Comparison of ENCODE assay signal across 9 mouse cellular contexts in the genomic region with DNA sequence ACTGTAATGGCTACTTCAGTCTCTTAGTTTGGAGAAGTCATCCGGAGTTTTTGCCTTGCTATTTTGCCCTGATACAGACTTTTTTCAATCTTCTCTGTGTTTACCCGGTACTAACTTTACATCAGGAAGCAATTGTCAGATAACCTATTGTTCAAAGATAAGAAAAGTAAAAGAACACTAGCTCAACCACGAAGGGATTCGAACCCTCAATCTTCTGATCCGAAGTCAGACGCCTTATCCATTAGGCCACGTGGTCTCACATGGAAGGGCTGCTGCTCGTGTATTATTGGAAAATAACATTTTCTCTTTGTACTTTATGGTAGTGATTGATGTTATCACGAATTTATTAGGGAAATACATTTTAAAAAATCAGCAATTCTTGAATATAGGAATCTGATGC. TPM values are rescaled to one million over a fixed set of nuclear protein-coding genes. Genes with fewer than 3 reads are reported as not detected.
DNase-seq lines count a peak whose midpoint lies in the region; ATAC-seq and TF ChIP-seq lines count a peak whose summit lies in the region.
"Had no signal": no experiment of that assay in that cellular context is flagged by ENCODE, and none has a peak within 500 bp of the region (broad histone marks: within the 10 kb centered on the region; RNA-seq: fewer than 3 reads in every experiment).

No protein-coding gene starts in this region.

- H3K79me2 ChIP-seq in liver, adult 2 months (ENCODE audit: control insufficient read depth, insufficient read depth, low read length): no peaks in the 10 kb centered on the region

- H3K9me3 ChIP-seq in lung, embryonic 14.5 days (ENCODE audit: low read depth, low read length): no peaks in the 10 kb centered on the region
- no peaks in the 10 kb centered on the region for H3K9me3 ChIP-seq in forebrain, embryonic 13.5 days (replicated peaks)
- H3K9me3 ChIP-seq in intestine, embryonic 14.5 days (ENCODE audit: control insufficient read depth, low read length): no peaks in the 10 kb centered on the region

- H3K36me3 ChIP-seq in lung, embryonic 14.5 days (ENCODE audit: insufficient read depth): no peaks in the 10 kb centered on the region
- H3K36me3 ChIP-seq in forebrain, embryonic 13.5 days (ENCODE audit: poor library complexity, severe bottlenecking): no peaks in the 10 kb centered on the region
- H3K36me3 ChIP-seq in intestine, embryonic 14.5 days (ENCODE audit: control insufficient read depth, insufficient read depth, low read length): no peaks in the 10 kb centered on the region
- H3K36me3 ChIP-seq in liver, adult 2 months (ENCODE audit: control insufficient read depth, insufficient read depth, low read length): no peaks in the 10 kb centered on the region

- H3K4me1 ChIP-seq in lung, embryonic 14.5 days (ENCODE audit: insufficient read depth): peaks cover 22% of the 10 kb centered on the region
- no peaks in the 10 kb centered on the region for H3K4me1 ChIP-seq in lung, adult 2 months (ENCODE audit: control insufficient read depth, insufficient read depth, low read length)
- peaks cover 14% of the 10 kb centered on the region; the same call in 1 of the 2 replicates for H3K4me1 ChIP-seq in forebrain, embryonic 13.5 days
- H3K4me1 ChIP-seq in intestine, embryonic 14.5 days (replicated peaks; ENCODE audit: control insufficient read depth, insufficient read depth, low read length): peaks cover 19% of the 10 kb centered on the region
- H3K4me1 ChIP-seq in liver, adult 2 months (ENCODE audit: control insufficient read depth, insufficient read depth, low read length): no peaks in the 10 kb centered on the region; the same call in 1 of the 2 replicates

- H3K27me3 ChIP-seq in lung, embryonic 14.5 days (ENCODE audit: insufficient read depth, low read length): no peaks in the 10 kb centered on the region
- H3K27me3 ChIP-seq in forebrain, embryonic 13.5 days: no peaks in the 10 kb centered on the region
- H3K27me3 ChIP-seq in intestine, embryonic 14.5 days (replicated peaks; ENCODE audit: control insufficient read depth, insufficient read depth, low read length): no peaks in the 10 kb centered on the region
- H3K27me3 ChIP-seq in liver, adult 2 months (ENCODE audit: control insufficient read depth, insufficient read depth, low read length): no peaks in the 10 kb centered on the region

- intact Hi-C loops in gastrocnemius, postnatal 14 days (cut with DNase I; ENCODE audit: low total_unique reads): no loop called here

- 0% methylated on average over 9 of the region's 9 CpGs for WGBS in lung, embryonic 14.5 days
- 8% methylated on average over 9 of the region's 9 CpGs for WGBS in lung, adult 2 months
- 2% methylated on average over 9 of the region's 9 CpGs for WGBS in forebrain, embryonic 13.5 days
- WGBS in intestine, embryonic 14.5 days: 7% methylated on average over 9 of the region's 9 CpGs
- 7% methylated on average over 9 of the region's 9 CpGs for WGBS in liver, adult 2 months

- TF ChIP-seq CTCF in lung, embryonic 14.5 days (IDR thresholded peaks at IDR 0.05; ENCODE audit: low read depth): no peak
- TF ChIP-seq CTCF in lung, adult 2 months (IDR thresholded peaks at IDR 0.05; ENCODE audit: insufficient read depth, low read length): no peak
- no peak for TF ChIP-seq CTCF in liver, adult 2 months (IDR thresholded peaks at IDR 0.05; ENCODE audit: low read depth, low read length)

- no peak overlapping the region for H3K27ac ChIP-seq in lung, embryonic 14.5 days (ENCODE audit: low read depth)
- H3K27ac ChIP-seq in forebrain, embryonic 13.5 days: no peak overlapping the region
- no peak overlapping the region for H3K27ac ChIP-seq in intestine, embryonic 14.5 days (ENCODE audit: low read depth)
- no peak overlapping the region for H3K27ac ChIP-seq in liver, adult 2 months (replicated peaks; ENCODE audit: insufficient read depth, low read depth, low read length)

- peak overlapping the region; percentile 46 for H3K4me2 ChIP-seq in lung, embryonic 14.5 days
- no peak overlapping the region for H3K4me2 ChIP-seq in forebrain, embryonic 13.5 days
- H3K4me2 ChIP-seq in intestine, embryonic 14.5 days (ENCODE audit: low read length): peak overlapping the region; percentile 29; the same call in 1 of the 2 replicates

- H3K9ac ChIP-seq in lung, embryonic 14.5 days: no peak overlapping the region
- H3K9ac ChIP-seq in forebrain, embryonic 13.5 days: no peak overlapping the region
- H3K9ac ChIP-seq in intestine, embryonic 14.5 days (ENCODE audit: low read length): no peak overlapping the region
- no peak overlapping the region for H3K9ac ChIP-seq in liver, adult 2 months (ENCODE audit: low read depth, low read length)

- no peak for ATAC-seq in lung, embryonic 14.5 days (ENCODE audit: insufficient read depth)
- 0 out of 2 replicates have a peak, but pooled peaks have one; percentile 39 for ATAC-seq in forebrain, embryonic 13.5 days
- no peak for ATAC-seq in intestine, embryonic 14.5 days (replicated peaks; ENCODE audit: low FRiP score, low TSS enrichment, low read depth)

- no peak for TF ChIP-seq POLR2A in lung, adult 2 months (IDR thresholded peaks at IDR 0.05; ENCODE audit: borderline replicate concordance, extremely low read depth, low read depth, low read length)
- TF ChIP-seq POLR2A in liver, adult 2 months (IDR thresholded peaks at IDR 0.05; ENCODE audit: extremely low read depth, insufficient read depth, low read length): no peak

- DNase-seq in lung, embryonic 14.5 days: peak; percentile 92
- DNase-seq in lung, adult 2 months: no peak
- DNase-seq in adipocyte (ENCODE audit: low spot score): peak; percentile 43
- DNase-seq in intestine, embryonic 14.5 days (ENCODE audit: low spot score): peak; percentile 80
- peak; percentile 58 for DNase-seq in liver, adult 2 months (ENCODE audit: extremely low read depth, low read depth, low spot score)
- DNase-seq in retina, embryonic 14.5 days (ENCODE audit: low spot score): peak; percentile 88
- no peak for DNase-seq in gastrocnemius, postnatal 14 days

- no peak overlapping the region for H3K4me3 ChIP-seq in lung, embryonic 14.5 days (ENCODE audit: low read depth, low read length)
- H3K4me3 ChIP-seq in lung, adult 2 months (replicated peaks; ENCODE audit: extremely low read depth, low read depth, low read length): no peak overlapping the region
- no peak overlapping the region for H3K4me3 ChIP-seq in forebrain, embryonic 13.5 days
- no peak overlapping the region for H3K4me3 ChIP-seq in intestine, embryonic 14.5 days (ENCODE audit: low read depth, low read length)
- H3K4me3 ChIP-seq in liver, adult 2 months (ENCODE audit: insufficient read depth, low read depth, low read length): no peak overlapping the region

RNA-seq across cellular contexts. Expression of a gene that starts 15.1 kb away (rescaled TPM):
- polyA plus RNA-seq in lung, embryonic 14.5 days (2014; fragmentation: Nextera tagmentation; extraction: Ambion mirVana): 0.63 and 0.73 TPM in 2 replicates
- polyA plus RNA-seq in lung, adult 2 months (2012; rRNA removed): not detected in 2 replicates
- polyA plus RNA-seq in forebrain, embryonic 13.5 days (2015; fragmentation: Nextera tagmentation; extraction: Ambion mirVana): 0.08 and 0.21 TPM in 2 replicates
- 0.14 and 0.52 TPM in 2 replicates for polyA plus RNA-seq in intestine, embryonic 14.5 days (2014; fragmentation: Nextera tagmentation; extraction: Ambion mirVana)
- not detected in 2 replicates for total RNA-seq in liver, adult 2 months (2014; rRNA removed)
- not detected in 2 replicates for polyA plus RNA-seq in liver, adult 2 months (2012; rRNA removed)
- not detected for total RNA-seq in gastrocnemius, postnatal 14 days (2021)

RNA-seq across cellular contexts. Expression of a gene that starts 27.1 kb away (rescaled TPM):
- polyA plus RNA-seq in lung, embryonic 14.5 days (2014; fragmentation: Nextera tagmentation; extraction: Ambion mirVana): 7.1 and 7.6 TPM in 2 replicates
- polyA plus RNA-seq in lung, adult 2 months (2012; rRNA removed): 27.1 and 28.0 TPM in 2 replicates
- 5.2 and 6.4 TPM in 2 replicates for polyA plus RNA-seq in forebrain, embryonic 13.5 days (2015; fragmentation: Nextera tagmentation; extraction: Ambion mirVana)
- 6.5 and 6.9 TPM in 2 replicates for polyA plus RNA-seq in intestine, embryonic 14.5 days (2014; fragmentation: Nextera tagmentation; extraction: Ambion mirVana)
- 706 and 873 TPM in 2 replicates for total RNA-seq in liver, adult 2 months (2014; rRNA removed)
- 8.5 and 26.7 TPM in 2 replicates for polyA plus RNA-seq in liver, adult 2 months (2012; rRNA removed)
- 100 to 1,000 TPM; 281 to 294 TPM for total RNA-seq in gastrocnemius, postnatal 14 days (2021)

RNA-seq across cellular contexts. Expression of a gene that starts 29.9 kb away (rescaled TPM):
- 13.0 and 14.6 TPM in 2 replicates for polyA plus RNA-seq in lung, embryonic 14.5 days (2014; fragmentation: Nextera tagmentation; extraction: Ambion mirVana)
- 28.7 and 47.1 TPM in 2 replicates for polyA plus RNA-seq in lung, adult 2 months (2012; rRNA removed)
- polyA plus RNA-seq in forebrain, embryonic 13.5 days (2015; fragmentation: Nextera tagmentation; extraction: Ambion mirVana): 9.5 and 10.0 TPM in 2 replicates
- polyA plus RNA-seq in intestine, embryonic 14.5 days (2014; fragmentation: Nextera tagmentation; extraction: Ambion mirVana): 12.1 and 15.7 TPM in 2 replicates
- total RNA-seq in liver, adult 2 months (2014; rRNA removed): 9.2 and 13.4 TPM in 2 replicates
- polyA plus RNA-seq in liver, adult 2 months (2012; rRNA removed): 2.1 and 2.9 TPM in 2 replicates
- total RNA-seq in gastrocnemius, postnatal 14 days (2021): 10 to 100 TPM; 61.2 to 77.1 TPM

RNA-seq across cellular contexts. Expression of a gene that starts 31.4 kb away (rescaled TPM):
- 6.6 and 7.5 TPM in 2 replicates for polyA plus RNA-seq in lung, embryonic 14.5 days (2014; fragmentation: Nextera tagmentation; extraction: Ambion mirVana)
- polyA plus RNA-seq in lung, adult 2 months (2012; rRNA removed): 2.1 and 2.3 TPM in 2 replicates
- polyA plus RNA-seq in forebrain, embryonic 13.5 days (2015; fragmentation: Nextera tagmentation; extraction: Ambion mirVana): 10.0 and 11.6 TPM in 2 replicates
- 6.1 and 8.1 TPM in 2 replicates for polyA plus RNA-seq in intestine, embryonic 14.5 days (2014; fragmentation: Nextera tagmentation; extraction: Ambion mirVana)
- total RNA-seq in liver, adult 2 months (2014; rRNA removed): 5.6 and 12.9 TPM in 2 replicates
- 0.26 TPM in 1 of 2 replicates, not detected in the other for polyA plus RNA-seq in liver, adult 2 months (2012; rRNA removed)
- 10 to 100 TPM; 19.9 to 21.2 TPM for total RNA-seq in gastrocnemius, postnatal 14 days (2021)

RNA-seq across cellular contexts. Expression of a gene that starts 38.1 kb away (rescaled TPM):
- 0.07 and 0.18 TPM in 2 replicates for polyA plus RNA-seq in lung, embryonic 14.5 days (2014; fragmentation: Nextera tagmentation; extraction: Ambion mirVana)
- not detected in 2 replicates for polyA plus RNA-seq in lung, adult 2 months (2012; rRNA removed)
- polyA plus RNA-seq in forebrain, embryonic 13.5 days (2015; fragmentation: Nextera tagmentation; extraction: Ambion mirVana): not detected in 2 replicates
- 0.05 and 0.11 TPM in 2 replicates for polyA plus RNA-seq in intestine, embryonic 14.5 days (2014; fragmentation: Nextera tagmentation; extraction: Ambion mirVana)
- total RNA-seq in liver, adult 2 months (2014; rRNA removed): not detected in 2 replicates
- polyA plus RNA-seq in liver, adult 2 months (2012; rRNA removed): not detected in 2 replicates
- not detected for total RNA-seq in gastrocnemius, postnatal 14 days (2021)
- total RNA-seq: layer of hippocampus, postnatal 14 days had no signal

Comparison
In these comparisons a context has a peak if more than half of its experiments do, and no peak if none do; other contexts are left out.
1. DNase-seq: peak in lung, embryonic 14.5 days (single experiment), adipocyte (single experiment), intestine, embryonic 14.5 days (single experiment), liver, adult 2 months (single experiment) and retina, embryonic 14.5 days (single experiment); none in lung, adult 2 months (single experiment) and gastrocnemius, postnatal 14 days (single experiment).